Mouse (Mus musculus): Measurements from ENCODE around the gene Foxp1. TPM values are rescaled to one million over a fixed set of nuclear protein-coding genes. Genes with fewer than 3 reads are reported as not detected.

Gene Foxp1
- total RNA-seq, 2 experiments from 2014 or later = 35.8 to 46.8 TPM

DNA sequence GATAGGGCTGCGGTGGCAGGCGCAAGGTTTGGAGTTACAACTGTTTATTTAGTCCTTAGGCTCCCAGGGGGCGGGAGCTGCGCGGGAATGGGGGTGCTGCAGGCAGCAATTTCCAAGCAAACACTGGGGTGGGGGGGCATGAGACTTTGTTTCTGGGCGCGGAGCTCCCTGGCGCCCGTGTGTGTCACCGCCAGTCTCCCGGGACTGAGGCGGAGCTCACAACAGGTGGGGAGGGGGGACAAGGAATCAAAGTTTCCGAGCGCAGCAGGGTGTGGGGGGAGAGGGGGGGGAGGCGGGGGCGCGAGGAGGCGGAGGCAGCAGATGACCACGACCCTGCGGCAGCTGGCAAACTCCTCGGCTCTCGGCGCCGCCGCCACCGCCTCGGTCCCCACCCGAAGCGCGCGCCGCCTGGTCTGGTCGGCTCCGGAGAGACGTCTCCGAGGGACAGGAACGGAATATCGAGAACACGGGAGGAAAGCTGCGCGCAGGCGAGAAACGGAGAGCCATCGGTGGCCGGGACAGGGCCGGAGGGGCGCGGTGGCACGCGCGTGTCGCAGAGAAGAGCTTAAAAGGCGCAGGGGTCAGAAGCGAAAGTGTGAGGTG, 1.4 kb downstream of the Foxp1 start:
- DNase-seq (ENCODE audit: low spot score in 2 of 2) = peak; percentile 71 to 73

DNA sequence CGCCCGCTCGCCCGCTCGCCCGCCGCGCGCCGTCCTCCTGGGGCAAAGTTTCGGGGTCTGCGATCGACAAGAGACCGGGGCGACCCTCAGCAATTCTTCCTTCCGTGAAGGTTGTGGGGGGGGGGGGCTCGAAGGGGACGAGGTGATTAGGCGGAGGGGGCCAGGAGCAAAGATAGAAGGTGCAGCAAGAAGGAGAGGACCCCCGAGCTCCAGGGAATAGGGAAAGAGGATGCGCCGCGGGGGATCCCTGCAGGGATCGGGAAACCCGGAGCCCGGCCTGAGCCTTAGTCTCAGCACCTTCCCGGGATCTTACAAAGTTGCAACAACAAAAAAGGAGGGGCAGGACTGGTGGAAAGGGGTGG, 1.9 kb downstream of the Foxp1 start:
- DNase-seq (ENCODE audit: low spot score in 2 of 2) = peak in 1 of 2 experiments; percentile 57

DNA sequence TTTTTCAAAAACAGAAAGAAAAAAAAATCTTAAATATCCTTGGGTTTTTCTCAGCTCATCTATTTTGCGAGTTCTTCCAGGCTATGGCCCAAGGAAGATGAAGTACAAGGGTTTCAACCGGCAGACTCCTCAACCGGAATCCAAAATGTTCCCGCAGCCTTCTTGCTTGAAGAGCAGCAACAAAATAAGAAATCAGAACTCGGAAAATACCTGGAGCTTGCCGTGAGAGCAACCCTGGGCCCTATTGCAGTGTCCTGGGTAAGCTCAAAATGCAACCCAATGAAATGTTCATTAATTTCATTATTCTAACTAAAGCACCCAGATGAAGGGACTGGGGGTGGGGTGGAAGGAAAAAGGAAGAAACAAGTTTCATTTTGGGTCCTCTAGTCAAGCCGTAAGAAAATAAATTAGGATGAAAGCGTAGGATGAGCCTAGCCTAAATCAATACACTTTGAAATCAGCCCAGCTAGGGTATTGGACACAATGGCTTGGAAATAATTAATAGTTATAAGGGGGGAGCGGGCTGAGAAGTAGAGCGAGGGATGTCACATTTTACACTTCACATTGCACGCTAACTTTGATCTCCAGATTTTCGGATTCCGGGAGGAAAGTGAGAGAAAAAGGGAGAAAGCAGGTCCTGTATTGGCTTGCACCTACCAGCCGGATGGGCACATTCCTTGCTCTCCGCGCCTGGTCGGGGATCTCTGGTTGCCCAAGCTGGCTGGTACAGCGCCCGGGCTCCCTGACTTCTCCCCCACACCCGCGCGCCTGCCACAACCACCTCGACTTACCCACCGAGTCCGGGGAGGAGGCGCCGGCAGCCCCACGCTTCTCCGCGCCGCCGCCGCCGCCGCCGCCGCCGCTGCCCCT, 2.5 kb downstream of the Foxp1 start:
- DNase-seq (ENCODE audit: low spot score in 2 of 2) = peak; percentile 50 to 60

DNA sequence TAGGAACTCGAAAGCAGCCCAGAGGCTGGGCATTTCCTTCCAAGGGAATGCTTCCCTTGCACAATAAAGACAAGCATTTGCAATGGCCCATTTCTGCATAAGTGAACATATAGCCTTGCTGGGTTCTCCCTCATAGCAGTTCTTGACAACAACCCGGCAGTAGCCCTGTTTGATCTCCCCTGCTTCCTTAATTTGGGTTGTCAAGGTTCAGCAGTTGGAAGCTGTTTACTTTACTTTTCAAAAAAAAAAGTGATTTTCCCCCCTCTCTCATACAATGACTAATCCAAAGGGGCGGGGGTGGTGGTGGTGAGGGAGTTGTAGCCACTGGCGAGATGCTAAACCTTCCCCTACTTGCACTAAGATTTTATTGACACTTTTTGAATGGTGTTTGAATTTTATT, 3.5 kb downstream of the Foxp1 start:
- DNase-seq (ENCODE audit: low spot score in 2 of 2) = no peak

DNA sequence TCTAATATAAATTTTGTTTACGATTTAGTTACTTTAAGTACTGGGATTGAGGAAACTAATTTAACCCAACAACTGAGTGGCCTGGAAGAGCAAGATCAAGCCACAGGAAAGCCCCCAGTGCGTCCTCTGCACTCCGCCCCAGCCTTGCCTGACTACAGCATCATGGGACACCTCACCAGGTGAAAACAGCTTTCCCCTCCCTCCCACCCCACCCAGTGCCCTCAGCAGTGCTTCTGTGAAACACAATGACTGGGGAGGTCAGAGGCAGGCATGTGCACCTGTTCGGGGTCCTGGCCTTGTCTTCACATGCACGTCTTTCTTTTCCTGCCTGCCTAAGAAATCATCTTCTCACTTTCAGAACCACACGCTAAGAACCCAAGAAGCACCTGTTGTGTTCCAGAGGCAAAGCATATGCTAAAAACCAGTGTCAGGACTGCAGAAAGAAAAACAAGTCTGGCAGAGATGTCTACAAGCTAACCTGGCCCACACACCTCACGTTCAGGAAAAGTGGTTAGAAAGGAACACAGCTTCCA, 6.8 kb downstream of the Foxp1 start:
- no peak for DNase-seq (ENCODE audit: low spot score in 2 of 2)

DNA sequence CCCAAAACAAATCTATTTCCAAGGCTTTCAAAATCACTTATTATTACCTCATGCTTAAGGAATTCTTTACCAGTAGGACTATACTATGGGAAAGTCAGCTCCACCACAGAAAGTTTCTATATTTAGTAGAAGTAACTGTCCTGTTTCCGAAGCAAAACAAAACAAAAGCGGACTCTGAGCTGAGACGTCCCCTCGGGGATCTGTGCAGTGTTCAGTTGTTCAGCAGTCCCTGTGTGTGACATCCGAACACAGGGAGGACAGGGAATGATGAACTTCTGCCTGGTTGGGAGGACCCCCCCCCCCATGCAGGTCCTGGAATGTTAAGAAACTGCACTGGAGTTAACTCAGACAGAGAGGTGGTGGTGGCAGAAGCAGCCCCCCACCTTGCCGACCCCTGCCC, 10.7 kb downstream of the Foxp1 start:
- no peak for DNase-seq (ENCODE audit: low spot score in 2 of 2)

DNA sequence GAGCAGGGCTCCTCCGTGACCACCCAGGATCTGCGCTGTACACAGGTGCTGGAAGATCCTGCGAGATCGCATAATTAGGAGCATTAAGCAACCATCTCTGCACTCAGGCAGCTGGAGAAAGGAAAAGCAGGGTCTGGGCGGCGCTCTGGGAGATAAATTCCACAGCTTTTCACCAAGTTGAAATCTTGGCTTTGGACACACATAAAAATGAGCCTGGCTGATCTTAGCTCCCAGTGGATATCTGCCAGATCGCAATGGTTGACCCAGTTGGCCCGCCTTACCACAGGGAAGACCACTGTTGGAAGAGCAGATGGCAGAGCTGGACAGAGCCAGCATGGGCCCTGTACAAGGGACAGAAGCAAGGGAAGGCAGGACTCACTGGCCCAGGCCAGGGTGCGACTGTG, 13.3 kb downstream of the Foxp1 start:
- DNase-seq (ENCODE audit: low spot score in 2 of 2) = no peak

DNA sequence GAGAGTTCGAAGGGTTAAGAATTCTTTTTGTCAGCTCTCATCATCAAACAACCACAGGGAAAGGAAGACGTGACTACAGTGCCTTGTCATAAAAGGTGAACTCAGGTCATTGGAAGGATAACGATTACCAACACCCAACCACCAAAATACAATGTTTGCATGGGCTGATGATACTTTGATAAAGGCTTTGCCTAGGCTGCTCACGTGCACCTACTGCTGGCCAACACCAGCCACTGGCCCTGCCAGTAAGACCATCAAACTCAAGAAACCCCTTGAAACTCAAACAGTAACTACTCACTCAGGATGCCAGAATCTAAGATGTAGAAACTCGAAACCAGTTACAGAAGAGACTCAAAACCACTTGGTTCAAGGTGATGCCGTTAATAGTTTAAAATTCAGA, 15.7 kb downstream of the Foxp1 start:
- no peak for DNase-seq (ENCODE audit: low spot score in 2 of 2)

DNA sequence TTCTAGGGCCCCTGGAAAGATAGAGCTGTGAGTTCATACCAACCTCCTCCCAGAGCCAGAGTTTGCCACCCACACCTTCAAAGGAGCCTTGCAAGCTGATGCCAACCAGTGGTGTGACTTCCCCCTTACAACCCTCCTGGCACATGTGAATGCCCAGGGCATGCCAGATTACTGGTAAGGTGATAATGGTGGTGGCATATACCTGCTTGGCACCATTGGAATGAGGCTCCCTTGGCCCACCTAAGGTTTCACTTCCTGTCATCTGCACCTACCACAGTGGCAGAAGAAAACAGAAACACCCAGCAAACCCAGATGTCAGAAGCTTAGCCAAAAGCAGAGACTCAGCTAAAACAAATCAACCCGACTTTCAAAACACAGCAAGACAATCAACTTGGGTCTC, 18.8 kb downstream of the Foxp1 start:
- no peak for DNase-seq (ENCODE audit: low spot score in 2 of 2)

DNA sequence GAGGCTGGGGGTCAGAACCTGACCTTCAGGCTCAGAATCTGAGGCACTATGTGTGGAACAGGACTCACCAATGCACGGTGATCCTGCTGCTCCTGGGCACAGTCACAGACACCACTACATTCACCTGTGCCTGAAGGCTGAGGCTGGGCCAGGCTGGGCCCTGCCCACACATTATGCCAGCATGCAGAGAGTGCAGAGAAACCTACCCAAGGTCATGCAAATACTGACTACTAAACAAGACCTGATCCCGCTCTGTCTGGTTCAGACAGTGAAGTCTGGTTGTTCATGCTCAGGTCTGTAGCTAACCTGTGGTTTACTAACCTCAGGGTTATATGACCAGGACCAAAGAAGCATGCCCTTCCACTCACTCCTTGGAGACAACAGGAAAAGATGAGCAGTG, 19.8 kb downstream of the Foxp1 start:
- no peak for DNase-seq (ENCODE audit: low spot score in 2 of 2)

DNA sequence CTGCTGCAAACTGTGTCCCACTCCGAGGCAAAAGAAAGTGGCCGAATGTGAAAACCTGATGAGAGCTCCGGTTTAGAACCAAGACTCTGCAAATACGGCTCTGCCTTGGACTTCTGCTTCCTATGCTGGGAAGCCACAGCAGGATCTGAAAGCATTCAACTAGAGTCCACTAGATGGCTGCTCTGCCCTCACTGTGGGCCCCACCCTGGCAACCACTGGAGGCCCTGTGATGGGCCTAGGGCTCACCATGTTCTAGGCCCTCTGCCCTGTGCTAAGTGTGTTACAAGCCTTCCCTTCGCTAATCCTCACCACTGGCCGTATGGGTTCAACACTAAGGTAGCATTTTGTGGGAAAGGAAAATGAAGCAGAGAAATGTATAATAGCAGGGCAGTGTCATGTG, 20.2 kb downstream of the Foxp1 start:
- DNase-seq (ENCODE audit: low spot score in 2 of 2) = no peak

DNA sequence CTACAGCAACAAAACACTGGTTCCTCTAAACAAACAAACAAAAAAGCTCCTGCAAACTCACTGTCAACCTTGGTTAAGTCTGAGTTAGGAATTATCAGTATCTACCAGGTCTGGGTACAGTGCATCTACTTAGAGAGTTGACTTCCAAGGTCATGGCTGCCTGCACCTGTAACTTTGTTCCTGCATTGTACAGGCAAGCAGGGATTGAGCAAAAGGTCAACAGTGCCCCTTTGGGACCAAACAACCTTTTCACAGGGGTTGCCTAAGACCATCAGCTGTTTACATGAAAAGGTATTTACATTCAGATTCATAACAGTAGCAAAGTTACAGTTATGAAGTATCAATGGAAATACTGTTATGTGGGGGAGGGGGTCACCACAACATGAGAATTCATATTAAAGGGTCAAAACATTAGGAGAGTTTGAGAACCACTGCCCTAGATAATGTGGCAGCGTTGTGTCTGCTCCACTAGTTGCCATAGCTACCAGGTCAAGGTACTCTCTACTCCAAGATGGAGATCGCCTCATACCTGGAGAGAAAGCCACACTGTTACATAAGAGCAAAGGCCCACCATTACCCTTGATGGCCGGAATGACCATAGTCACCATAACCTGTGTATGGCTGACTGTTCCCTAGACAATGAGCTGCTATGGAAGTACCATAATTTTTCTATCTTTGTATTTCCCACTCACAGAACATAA, 21.8 kb downstream of the Foxp1 start:
- no peak for DNase-seq (ENCODE audit: low spot score in 2 of 2)

DNA sequence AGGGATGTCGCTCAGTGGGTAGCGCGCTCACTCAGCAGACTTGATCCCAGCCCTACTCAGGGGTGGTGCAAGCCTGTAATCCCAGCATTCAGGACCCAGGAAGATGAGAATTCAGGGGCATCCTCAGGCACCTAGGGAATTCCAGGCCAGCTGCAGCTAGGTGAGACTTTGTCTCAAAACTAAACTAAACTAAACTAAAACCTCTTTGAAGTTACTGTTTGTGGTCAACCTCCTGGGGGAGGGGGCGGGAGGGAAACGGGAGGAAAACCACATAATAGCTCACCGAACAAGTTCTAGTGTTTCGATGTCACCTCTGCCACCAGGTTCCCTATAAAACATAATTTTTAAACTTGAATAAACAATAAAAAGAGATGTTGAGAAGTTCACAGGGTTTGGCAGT, 24.4 kb downstream of the Foxp1 start:
- DNase-seq (ENCODE audit: low spot score in 2 of 2) = no peak

DNA sequence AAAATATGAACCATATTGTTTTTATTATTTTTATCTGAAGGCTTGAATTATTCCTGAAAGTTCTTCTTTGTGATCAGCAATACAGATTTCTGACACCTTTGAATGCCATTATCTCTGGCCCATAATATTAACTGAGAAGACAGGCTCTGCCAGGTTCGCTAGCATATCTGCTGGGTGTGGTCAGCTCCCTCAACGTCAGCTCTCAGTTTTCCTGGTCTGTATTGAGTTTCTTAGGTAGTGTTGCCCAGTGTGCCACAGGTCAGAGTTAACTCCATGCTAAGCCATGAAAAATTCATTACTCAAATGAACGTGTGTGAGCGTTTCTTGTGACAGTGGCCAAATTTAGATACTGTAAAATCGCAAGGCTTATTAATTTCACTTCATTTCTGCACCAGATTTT, 26.4 kb downstream of the Foxp1 start:
- no peak for DNase-seq (ENCODE audit: low spot score in 2 of 2)

DNA sequence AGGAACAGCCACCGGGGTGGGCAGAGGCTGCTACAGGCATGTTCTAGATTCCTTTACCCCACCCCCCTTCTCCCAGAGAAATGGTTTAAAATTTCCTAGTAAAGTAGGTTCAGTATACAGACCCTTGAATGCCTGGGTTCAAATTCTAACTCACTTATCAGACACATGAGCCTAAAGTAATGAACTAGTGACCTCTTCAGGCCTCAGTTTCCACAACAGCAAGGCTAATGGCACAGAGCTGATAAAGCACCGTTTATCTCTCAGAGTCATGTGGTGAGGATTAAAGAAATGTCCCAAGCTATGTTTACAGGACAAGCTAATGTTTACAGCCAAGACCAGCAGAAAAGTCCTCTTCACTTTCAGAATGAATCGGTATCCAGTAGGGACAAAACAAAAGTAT, 29.6 kb downstream of the Foxp1 start:
- no peak for DNase-seq (ENCODE audit: low spot score in 2 of 2)

DNA sequence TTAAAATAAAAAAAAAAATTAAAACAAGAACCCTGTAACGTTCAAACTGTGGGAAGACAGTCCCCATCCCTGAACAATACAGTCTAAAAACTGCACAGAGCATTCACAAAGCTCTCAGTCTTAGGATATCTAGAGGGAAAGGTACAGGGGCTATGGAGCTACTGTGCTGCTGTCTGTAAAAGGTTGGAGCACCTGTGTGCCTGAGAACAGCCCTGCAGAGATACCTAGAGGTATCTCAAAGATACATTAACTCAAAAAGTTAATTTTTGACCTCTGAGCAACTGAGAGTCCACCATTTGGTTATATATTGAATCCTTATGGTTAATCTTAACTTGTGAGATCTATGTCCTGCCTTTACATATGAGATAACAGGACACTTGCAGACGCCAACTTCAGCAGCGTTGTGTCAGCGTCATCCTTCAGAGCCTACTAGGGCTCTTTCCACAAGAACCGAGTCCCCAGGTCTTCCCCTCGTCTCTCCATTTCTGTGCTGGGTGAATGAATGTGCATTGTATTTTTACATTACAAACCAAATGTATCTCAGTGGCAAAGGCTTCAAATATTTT, 30.5 kb downstream of the Foxp1 start:
- DNase-seq (ENCODE audit: low spot score in 2 of 2) = no peak

DNA sequence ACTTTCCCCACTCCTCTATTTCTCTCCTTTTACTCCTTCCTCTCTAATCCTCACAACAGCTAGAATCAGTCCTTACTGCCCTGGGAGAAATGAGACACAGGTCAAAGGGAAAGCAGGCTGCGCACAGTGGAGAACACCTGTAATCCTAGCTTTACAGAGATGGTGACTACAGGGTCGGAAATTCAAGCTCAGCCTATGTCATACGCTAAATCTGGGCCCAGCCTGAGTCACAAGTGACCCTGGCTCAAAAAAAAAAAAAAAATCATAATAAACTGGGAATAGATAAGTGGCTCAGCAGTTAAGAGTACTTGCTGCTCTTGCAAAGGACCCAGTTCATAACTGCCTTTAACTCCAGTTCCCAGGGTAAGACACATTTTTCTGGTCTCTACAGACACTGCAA, 31.4 kb downstream of the Foxp1 start:
- DNase-seq (ENCODE audit: low spot score in 2 of 2) = no peak

DNA sequence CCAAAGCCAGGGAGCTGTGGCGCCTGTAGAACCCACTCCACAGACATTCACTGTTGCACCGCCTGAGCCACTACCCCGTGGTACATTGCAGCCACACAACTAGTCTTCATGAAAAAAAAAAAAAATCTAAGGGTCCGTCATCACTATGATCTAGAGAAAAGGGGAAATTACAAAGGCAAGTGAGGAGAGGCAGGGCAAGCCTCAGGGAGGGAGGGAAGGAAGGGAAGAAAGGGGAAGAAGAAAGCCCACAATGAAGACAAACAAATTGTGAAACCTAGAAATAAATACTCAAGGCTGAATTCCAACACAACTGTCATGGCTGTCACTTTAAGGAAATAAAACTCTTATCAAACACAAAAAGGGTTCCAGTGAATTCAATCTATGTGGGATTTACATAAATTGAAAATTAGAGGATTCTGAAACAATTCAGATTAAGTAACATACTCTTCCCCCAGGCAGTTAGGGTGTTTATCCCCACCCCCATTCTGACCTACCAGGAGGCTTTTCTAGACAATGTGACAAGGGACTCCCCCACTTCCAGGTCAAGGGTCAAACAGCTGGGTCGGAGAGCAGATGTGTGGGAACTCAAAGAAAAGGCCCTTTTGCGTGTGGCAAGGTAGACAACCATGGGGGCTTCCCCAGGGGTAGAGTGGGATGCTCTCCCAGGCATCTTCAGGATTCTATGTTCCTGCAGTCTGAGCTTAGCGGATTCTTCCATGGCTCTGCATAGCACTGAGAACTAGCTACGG, 32.4 kb downstream of the Foxp1 start:
- DNase-seq (ENCODE audit: low spot score in 2 of 2) = no peak

DNA sequence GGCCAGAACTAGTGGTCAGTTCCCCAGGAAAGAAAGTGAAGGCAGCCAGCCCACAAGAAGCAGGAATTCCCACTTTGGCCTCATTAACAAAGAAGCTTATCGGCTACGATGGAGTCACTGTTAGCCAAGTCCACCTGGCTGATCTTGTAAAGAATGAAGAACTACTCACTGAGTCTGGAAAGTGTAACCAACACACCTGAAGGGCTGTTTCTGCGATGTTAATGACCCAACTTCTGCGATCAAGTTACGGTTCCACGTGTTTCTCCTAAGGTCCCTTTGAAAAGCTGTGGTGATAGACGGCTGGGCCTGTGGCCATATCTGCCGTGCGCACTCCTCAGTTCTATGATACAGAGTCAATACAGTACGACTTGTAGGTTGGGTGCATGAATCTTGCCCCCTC, 33.1 kb downstream of the Foxp1 start:
- no peak for DNase-seq (ENCODE audit: low spot score in 2 of 2)

DNA sequence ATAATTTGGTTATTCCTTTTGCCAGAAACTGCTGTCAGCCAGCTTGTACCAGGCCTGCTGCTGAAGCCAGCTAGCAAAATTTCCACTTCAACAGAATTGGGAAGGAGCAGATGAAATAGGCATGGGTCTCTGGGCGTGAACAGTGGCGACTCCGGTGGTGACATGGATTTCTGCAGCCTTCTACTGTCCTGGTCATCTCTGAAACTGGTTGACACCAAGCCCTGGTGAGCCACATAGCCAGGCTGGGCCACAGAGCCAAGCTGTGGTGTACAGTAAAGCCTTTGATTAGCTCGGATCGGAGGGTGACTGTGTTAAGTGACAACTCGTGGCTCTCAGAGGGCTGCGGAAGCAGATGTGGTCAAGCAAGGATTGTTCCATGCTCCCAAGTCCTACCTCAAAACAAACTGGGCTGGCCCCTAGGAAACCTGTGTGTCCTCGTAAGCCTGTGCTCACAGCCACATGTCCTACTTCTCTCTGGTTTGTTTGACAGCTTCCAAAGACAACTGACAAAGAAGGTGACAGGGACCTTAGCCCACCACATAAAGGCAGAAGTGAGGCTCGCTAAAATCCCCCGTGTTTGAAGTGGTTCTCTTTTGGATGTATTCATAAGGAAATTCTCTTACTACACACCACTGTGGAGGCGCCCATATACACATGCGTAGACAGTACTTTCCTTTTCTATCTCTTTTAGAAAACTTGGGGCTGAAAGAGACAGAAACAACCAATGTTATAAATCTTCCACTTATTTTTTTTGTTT, 36.5 kb downstream of the Foxp1 start:
- no peak for DNase-seq (ENCODE audit: low spot score in 2 of 2)
